Mouse (Mus musculus) kidney, embryonic 15.5 days (tissue): ENCODE data around the gene Wrap73. TPM values are rescaled to one million over a fixed set of nuclear protein-coding genes. Genes with fewer than 3 reads are reported as not detected.

Source experiments
- ATAC-seq: fragments of 200-750 bp; cut with Nextera tagmentation; replicated peaks from 2 replicates; pipeline ENCODE4 v1.8.0; 2017; ENCODE audit warnings: moderate TSS enrichment; ENCODE audit not compliant: low FRiP score
- H3K27ac ChIP-seq: fragments of 300-500 bp; sonication (generic); 2 replicates; pipeline ENCODE4 v1.5.1; 2015; ENCODE audit warnings: mild to moderate bottlenecking, inconsistent platforms
- H3K27me3 ChIP-seq: fragments of 300-500 bp; sonication (generic); 2 replicates; pipeline ENCODE4 v1.6.1; 2015; ENCODE audit warnings: inconsistent platforms
- H3K36me3 ChIP-seq: fragments of 300-500 bp; sonication (generic); 2 replicates; pipeline ENCODE4 v1.6.1; 2015; ENCODE audit warnings: inconsistent platforms
- H3K4me1 ChIP-seq: fragments of 300-500 bp; sonication (generic); 2 replicates; pipeline ENCODE4 v1.6.1; 2015; ENCODE audit warnings: inconsistent platforms
- H3K4me2 ChIP-seq: fragments of 300-500 bp; sonication (generic); 2 replicates; pipeline ENCODE4 v1.6.1; 2015; ENCODE audit warnings: moderate library complexity, mild to moderate bottlenecking, inconsistent platforms
- H3K4me3 ChIP-seq: fragments of 300-500 bp; sonication (generic); replicated peaks from 2 replicates; pipeline ENCODE4 v1.5.1; 2015; ENCODE audit warnings: mild to moderate bottlenecking, inconsistent platforms
- H3K9ac ChIP-seq: fragments of 300-500 bp; sonication (generic); 2 replicates; pipeline ENCODE4 v1.6.1; 2015; ENCODE audit warnings: mild to moderate bottlenecking, inconsistent platforms
- H3K9me3 ChIP-seq: fragments of 300-500 bp; sonication (generic); replicated peaks from 2 replicates; pipeline ENCODE4 v1.6.1; 2016; ENCODE audit warnings: inconsistent platforms
- WGBS: fragments of 180-500 bp; shearing (Covaris S2); methylation state at CpG from one replicate; pipeline ENCODE4 v1.1.7; 2015; ENCODE audit warnings: mixed read lengths; 5-methylcytosine and 5-hydroxymethylcytosine counted together
- polyA plus RNA-seq: library from polyadenylated mRNA; unstranded; fragments of >200 nt; fragmentation: Nextera tagmentation; extraction: Ambion mirVana; gene quantifications from 2 replicates; pipeline ENCODE4 v1.2.1, GENCODE M21; 2015

Gene Wrap73
- polyA plus RNA-seq, result 39.7 and 42.1 TPM in 2 replicates

DNA sequence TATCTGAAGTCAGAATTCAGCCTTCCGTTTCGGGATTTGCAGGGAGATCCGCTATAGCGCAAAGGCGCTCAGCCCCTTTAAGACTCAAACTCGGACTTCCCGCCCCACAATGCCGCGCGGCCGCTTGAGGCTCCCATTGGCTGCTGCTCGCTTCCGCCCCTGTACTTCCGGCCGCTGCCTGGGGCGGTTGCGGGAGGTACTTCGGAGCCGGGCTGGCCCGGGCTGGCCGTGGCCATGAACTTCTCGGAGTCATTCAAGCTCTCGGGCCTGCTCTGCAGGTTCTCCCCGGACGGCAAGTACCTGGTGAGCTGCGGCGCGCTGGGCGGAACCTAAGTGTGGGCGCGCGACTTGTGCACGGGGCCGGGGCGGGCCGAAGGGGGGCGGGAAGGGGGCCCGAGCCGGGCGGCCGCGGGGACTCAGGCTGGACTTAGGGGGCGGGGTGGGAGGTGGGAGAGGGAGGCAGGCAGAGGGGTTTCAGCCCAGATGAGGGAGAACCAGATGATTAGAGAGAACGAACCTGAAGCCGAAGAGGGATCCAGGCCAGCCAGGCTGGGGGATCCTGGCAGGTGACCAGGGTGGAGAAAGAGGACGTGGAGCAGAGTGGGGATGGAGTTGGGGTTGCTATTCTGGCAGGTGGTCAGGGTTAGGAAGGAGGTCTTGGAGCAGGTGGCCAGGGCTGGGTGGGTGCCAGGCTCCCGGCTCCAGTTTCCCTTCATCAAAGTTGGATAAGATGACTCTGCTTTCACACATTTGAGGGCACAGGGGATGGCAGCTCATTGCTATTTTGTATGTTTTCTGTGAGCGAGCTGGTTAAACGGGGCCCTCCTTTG, at the start of gene Wrap73:
Gene Wrap73, plus strand, starts transcription at position 162 of the 830 bp plus-strand sequence.
- peak within 1 kb of the TSS; percentile 74 for H3K4me3 ChIP-seq
- H3K27me3 ChIP-seq, result peaks cover 45% of the 10 kb centered on the region
- peak within 1 kb of the TSS; percentile 91 for H3K27ac ChIP-seq
- H3K36me3 ChIP-seq, result peaks cover 12% of the 10 kb centered on the region
- peak within 1 kb of the TSS; percentile 92 for H3K4me2 ChIP-seq
- WGBS, result under 1% methylated on average over 49 of the region's 49 CpGs
- H3K4me1 ChIP-seq, result peaks cover 42% of the 10 kb centered on the region
- peak within 1 kb of the TSS; percentile 80 for H3K9ac ChIP-seq
- no peaks in the 10 kb centered on the region for H3K9me3 ChIP-seq
- ATAC-seq, result peak; percentile 90

DNA sequence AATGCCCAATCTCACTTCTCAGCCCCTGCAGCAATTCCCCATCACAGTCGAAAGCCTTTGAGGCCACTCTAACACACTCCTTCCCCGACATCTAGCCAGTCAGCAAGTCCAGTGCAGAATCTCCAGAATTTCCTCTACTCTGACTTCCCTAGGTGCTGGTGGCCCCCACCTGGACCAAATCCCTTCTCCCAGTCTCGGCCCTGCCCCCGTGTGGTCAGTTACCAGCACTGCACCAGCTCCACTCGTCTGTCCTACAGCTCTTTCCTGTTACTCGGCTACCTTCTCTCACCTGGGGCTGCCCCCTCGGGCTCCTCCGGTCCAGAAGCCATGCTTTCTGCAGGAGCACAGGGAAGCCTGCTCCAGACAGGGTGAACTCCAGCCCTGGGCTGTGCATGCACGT, 49.0 kb upstream of the Wrap73 start:
- no peaks in the 10 kb centered on the region for H3K36me3 ChIP-seq
- H3K9ac ChIP-seq, result no peak overlapping the region
- H3K4me2 ChIP-seq, result no peak overlapping the region
- no peaks in the 10 kb centered on the region for H3K4me1 ChIP-seq
- 22% methylated on average over 9 of the region's 9 CpGs for WGBS
- ATAC-seq, result no peak
- H3K9me3 ChIP-seq, result no peaks in the 10 kb centered on the region
- no peak overlapping the region for H3K4me3 ChIP-seq
- peaks cover 30% of the 10 kb centered on the region for H3K27me3 ChIP-seq
- H3K27ac ChIP-seq, result no peak overlapping the region

DNA sequence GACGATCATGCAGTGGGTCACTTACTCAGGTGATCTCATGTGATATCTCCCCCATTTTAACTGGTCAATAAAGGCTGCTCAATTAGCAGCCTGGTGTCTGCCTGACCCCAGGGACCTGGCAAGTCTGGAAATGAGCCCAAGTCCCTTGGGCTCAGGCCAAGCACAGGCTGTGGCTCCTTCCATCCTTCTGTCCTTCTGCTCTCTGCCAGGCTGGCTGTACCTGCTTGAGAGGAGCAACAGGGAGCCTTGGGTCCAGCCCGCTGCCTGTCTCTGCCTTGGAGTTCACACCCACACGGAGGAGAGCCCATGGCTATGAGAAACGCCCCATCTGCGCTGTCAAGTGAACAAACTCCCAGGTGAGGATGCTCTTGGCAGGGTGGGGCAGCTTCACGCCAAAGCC, 46.1 kb upstream of the Wrap73 start:
- Histone ChIP-seq H3K9ac (no peak overlapping the region), H3K36me3 (no peaks in the 10 kb centered on the region), H3K4me2 (no peak overlapping the region), H3K27me3 (peaks cover 44% of the 10 kb centered on the region), H3K4me3 (no peak overlapping the region), H3K9me3 (no peaks in the 10 kb centered on the region), H3K4me1 (no peaks in the 10 kb centered on the region), H3K27ac (no peak overlapping the region)
- no peak for ATAC-seq
- WGBS, result 15% methylated on average over 6 of the region's 6 CpGs

DNA sequence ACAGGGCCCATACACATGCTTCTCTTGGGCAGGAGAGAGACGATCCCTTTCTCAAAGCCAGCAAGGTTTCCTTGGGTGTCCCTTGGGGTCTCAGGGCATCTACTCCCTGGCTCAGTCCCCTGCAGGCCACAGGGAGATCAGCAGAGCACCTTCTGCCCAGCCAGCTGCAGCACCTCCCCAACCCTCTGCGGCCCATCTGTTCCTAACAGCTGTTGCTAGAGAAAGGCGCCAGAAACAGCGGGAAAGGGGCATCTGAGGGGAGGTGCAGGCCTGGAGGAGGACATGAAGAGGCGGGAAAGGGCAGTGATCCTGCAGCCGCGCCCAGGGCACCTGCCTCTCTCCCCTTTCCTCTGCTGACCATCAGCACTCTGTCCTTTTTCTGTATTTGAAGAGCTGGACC, 42.8 kb upstream of the Wrap73 start:
- Histone ChIP-seq H3K9me3 (no peaks in the 10 kb centered on the region), H3K27ac (no peak overlapping the region), H3K36me3 (no peaks in the 10 kb centered on the region), H3K4me2 (no peak overlapping the region), H3K9ac (no peak overlapping the region), H3K27me3 (peaks cover 67% of the 10 kb centered on the region), H3K4me1 (no peaks in the 10 kb centered on the region), H3K4me3 (no peak overlapping the region)
- no peak for ATAC-seq
- 39% methylated on average over 7 of the region's 7 CpGs for WGBS

DNA sequence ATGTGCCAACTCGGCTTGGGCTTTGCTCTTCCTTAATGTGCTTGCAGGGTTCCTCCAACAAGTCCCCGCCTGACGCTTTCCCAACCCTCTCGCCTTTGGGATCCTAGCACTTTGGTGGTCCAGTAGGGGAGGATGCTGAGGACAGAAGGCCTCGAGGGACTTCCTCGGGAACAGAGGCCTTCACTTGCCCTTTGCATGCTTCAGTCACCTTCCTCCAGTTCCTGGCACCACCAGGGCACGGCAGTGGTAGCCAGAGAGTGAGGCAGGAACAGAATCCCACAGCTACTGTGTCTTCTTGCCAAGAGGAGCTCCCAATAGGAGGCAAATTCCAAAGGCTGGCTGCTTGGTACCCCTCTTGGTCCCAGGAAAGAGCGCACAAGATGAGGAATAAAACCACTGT, 38.8 kb upstream of the Wrap73 start:
- Histone ChIP-seq H3K4me1 (peaks cover 9% of the 10 kb centered on the region), H3K4me2 (no peak overlapping the region), H3K27me3 (peaks cover 77% of the 10 kb centered on the region), H3K9ac (no peak overlapping the region), H3K36me3 (no peaks in the 10 kb centered on the region), H3K27ac (no peak overlapping the region), H3K4me3 (no peak overlapping the region), H3K9me3 (no peaks in the 10 kb centered on the region)
- no peak for ATAC-seq
- WGBS, result 72% methylated on average over 8 of the region's 8 CpGs

DNA sequence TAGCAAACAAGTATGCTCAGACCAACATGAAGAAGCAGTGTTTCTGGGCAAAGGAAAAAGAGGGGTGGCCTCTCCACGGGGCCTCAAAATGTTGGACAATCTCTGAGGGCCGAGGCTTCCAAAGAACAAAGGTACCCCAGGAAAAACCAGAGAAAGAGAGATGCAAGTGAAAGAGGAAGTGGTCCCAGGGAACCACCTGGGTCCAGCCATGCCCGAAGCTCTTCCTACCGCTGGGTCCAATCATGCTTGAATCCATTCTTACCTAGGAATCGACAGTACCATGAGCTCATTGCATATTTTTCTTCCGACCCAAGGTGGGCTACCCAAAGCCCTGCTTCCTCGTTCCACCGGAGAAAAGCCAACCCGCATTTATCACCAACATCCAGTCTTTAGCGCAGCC, 38.3 kb upstream of the Wrap73 start:
- no peaks in the 10 kb centered on the region for H3K36me3 ChIP-seq
- 83% methylated on average over 10 of the region's 10 CpGs for WGBS
- H3K4me1 ChIP-seq, result peaks cover 9% of the 10 kb centered on the region
- no peak overlapping the region for H3K9ac ChIP-seq
- no peak overlapping the region for H3K4me3 ChIP-seq
- no peaks in the 10 kb centered on the region for H3K9me3 ChIP-seq
- ATAC-seq, result no peak
- H3K4me2 ChIP-seq, result no peak overlapping the region
- H3K27me3 ChIP-seq, result peaks cover 77% of the 10 kb centered on the region
- H3K27ac ChIP-seq, result no peak overlapping the region

DNA sequence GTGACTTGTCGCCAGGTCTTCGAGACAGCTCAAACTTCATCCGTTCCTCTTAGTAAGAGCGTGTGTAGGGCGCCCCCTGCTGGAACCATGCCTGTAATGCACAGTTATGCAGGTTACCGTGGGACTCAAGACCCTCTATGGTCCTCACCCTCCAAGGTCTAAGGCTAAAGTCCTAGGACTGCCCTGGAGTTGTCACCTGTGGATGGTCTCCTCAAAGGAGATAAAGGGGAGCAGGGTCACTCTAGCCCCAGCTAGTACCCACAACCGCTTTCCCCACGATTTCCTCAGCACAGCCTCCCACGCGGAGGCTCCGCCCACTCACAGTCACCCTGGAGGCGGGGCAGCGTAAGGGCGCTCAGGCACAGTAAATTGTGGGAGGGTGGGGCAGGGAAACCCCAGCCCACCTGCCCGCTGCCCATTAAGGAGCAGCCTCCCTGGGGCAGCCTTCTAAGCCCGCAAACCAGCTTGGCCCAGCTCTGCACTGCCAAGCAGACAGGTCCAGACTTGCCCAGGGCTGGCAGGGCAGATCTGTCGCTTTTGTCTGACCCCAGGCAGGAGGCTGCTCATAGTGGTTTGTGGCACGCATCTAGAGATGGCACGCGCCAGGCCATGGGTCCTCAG, 36.7 kb upstream of the Wrap73 start:
- no peaks in the 10 kb centered on the region for H3K9me3 ChIP-seq
- peaks cover 66% of the 10 kb centered on the region for H3K27me3 ChIP-seq
- no peak overlapping the region for H3K9ac ChIP-seq
- peak; percentile 69 for ATAC-seq
- H3K4me3 ChIP-seq, result peak overlapping the region; percentile 27
- H3K4me2 ChIP-seq, result peak overlapping the region; percentile 54
- peaks cover 9% of the 10 kb centered on the region for H3K4me1 ChIP-seq
- H3K27ac ChIP-seq, result no peak overlapping the region
- WGBS, result 26% methylated on average over 20 of the region's 20 CpGs
- H3K36me3 ChIP-seq, result no peaks in the 10 kb centered on the region

DNA sequence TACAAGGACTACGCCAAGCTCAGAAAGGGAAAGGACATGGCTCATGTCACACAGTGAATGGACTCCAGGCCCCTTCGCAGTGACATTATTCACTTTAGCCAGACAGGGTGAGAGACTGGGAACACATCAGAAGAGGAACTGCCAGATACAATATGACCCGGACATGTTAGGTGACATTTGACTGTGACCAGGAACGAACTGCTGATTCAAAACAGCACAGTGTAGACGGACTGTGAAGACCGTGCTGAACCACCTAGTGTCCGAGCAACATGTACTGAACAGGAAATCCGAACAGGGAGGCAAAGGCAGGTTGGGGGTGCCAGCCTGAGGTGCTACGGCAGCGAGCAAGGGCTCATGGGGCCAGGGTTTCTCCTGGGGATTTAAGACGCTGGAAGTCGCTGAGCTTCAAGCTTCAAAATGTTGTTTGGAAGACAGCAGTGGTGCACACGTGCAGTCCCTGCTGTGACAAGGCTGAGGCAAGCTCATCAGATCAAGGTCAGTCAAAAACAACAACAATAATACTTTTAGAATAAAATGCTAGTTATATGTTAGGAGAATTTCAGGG, 35.6 kb upstream of the Wrap73 start:
- Histone ChIP-seq H3K4me2 (no peak overlapping the region), H3K27ac (no peak overlapping the region), H3K9me3 (no peaks in the 10 kb centered on the region), H3K36me3 (no peaks in the 10 kb centered on the region), H3K4me3 (no peak overlapping the region), H3K4me1 (peaks cover 9% of the 10 kb centered on the region), H3K9ac (no peak overlapping the region), H3K27me3 (peaks cover 61% of the 10 kb centered on the region)
- 82% methylated on average over 13 of the region's 13 CpGs for WGBS
- no peak for ATAC-seq

DNA sequence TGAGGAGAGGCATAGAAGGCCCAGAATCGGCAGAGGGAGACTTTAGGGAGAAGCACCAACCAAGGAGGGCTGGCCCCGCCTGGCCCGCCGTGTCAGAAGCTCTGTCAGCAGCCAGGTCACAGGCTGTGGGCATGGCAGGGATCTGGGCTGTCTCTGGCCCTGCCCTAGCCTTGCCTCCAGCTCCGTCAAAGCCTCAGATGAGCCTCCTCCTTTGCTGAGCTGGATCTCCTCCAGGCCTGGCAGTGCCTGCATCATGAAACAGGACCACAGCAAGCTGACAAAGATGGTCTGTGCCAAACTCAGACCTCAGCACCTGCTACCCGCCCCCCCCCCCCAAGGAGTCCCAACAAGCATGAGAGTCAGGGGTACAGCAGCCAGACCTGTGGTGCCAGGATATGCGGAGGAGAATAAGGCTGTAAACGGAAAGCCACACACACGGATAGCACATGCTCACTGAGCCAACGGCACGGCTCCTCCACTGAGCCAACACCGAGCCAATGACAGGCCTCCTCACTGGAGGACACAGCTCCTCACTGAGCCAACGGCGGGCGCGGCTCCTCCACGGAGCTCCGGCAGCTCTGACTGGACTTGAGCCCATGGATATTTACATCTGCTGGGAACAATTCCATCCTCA, 32.8 kb upstream of the Wrap73 start:
- no peak overlapping the region for H3K4me2 ChIP-seq
- H3K36me3 ChIP-seq, result no peaks in the 10 kb centered on the region
- H3K4me3 ChIP-seq, result no peak overlapping the region
- WGBS, result 45% methylated on average over 18 of the region's 18 CpGs
- H3K27me3 ChIP-seq, result peaks cover 39% of the 10 kb centered on the region
- H3K27ac ChIP-seq, result no peak overlapping the region
- H3K9ac ChIP-seq, result no peak overlapping the region
- H3K4me1 ChIP-seq, result peaks cover 9% of the 10 kb centered on the region
- no peaks in the 10 kb centered on the region for H3K9me3 ChIP-seq
- ATAC-seq, result no peak

DNA sequence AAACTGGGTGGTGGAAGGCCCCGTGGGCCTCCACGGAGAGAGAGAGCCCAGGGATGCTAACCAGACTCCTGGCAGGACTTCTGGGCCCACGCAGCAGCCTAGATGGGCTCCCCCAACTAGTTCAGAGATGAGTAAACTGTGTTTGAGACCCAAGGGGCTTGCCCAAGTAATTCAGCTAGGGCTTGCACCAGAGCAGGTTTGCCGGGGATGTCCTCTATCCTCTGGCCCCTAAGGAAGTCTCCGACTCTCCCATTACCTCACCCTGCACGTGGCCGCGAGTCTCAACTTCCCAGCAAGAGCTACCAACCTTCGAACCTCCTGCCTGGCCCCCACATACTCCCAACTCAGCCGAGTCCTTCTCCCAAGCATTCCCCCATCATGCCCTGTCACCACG, 32.3 kb upstream of the Wrap73 start:
- H3K27me3 ChIP-seq, result peaks cover 34% of the 10 kb centered on the region
- WGBS, result 80% methylated on average over 11 of the region's 11 CpGs
- no peak overlapping the region for H3K4me3 ChIP-seq
- no peak overlapping the region for H3K4me2 ChIP-seq
- ATAC-seq, result no peak
- peaks cover 9% of the 10 kb centered on the region for H3K4me1 ChIP-seq
- H3K9me3 ChIP-seq, result no peaks in the 10 kb centered on the region
- H3K27ac ChIP-seq, result no peak overlapping the region
- H3K9ac ChIP-seq, result no peak overlapping the region
- no peaks in the 10 kb centered on the region for H3K36me3 ChIP-seq

DNA sequence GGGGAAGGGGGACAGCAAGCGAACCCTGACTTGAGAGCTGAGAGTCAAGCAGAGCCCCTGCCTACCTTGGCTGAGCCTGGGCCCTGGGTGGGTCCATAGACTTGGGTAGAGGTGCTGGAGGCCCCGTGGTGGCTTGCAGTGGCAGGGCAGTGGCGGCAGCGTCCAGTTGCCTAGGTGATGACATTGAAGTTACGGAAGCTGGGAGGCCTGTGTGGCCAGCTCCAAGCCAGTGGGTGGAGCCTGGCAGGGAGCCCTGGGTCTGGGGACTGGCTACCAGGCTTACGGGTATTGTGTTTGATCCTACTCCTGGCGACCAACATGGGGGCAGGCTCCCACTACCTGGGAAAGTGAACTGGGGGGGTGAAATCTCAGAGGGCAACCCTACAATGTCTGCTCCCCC, 25.8 kb upstream of the Wrap73 start:
- H3K27me3 ChIP-seq, result peaks cover 3% of the 10 kb centered on the region; the same call in 1 of the 2 replicates
- no peaks in the 10 kb centered on the region for H3K9me3 ChIP-seq
- H3K27ac ChIP-seq, result no peak overlapping the region
- no peaks in the 10 kb centered on the region for H3K36me3 ChIP-seq
- ATAC-seq, result no peak; the same call in 1 of the 2 replicates
- WGBS, result 47% methylated on average over 7 of the region's 7 CpGs
- no peaks in the 10 kb centered on the region for H3K4me1 ChIP-seq
- no peak overlapping the region for H3K4me3 ChIP-seq
- H3K4me2 ChIP-seq, result no peak overlapping the region
- H3K9ac ChIP-seq, result no peak overlapping the region

DNA sequence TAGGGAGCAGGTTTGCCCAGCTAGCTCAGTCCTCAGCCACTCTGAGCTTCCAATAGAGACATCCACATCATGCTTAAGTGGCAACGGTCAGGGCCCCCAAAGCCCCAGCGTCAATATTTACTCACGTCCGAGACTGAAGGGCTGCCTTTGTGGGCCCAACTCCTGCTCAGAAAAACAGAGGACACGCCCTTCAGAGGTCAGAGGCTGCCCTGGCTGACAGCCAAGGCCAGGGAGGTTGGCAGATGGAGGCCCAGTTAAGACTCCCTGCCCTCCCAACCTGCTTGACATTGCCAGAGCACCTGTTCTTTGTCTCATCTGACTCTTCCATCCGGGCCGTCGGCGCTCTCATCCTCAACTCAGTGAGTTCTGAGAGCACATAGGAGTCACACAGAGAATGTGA, 23.4 kb upstream of the Wrap73 start:
- no peak for ATAC-seq
- 67% methylated on average over 9 of the region's 9 CpGs for WGBS
- Histone ChIP-seq H3K4me3 (no peak overlapping the region), H3K27ac (no peak overlapping the region), H3K27me3 (peaks cover 20% of the 10 kb centered on the region; the same call in 1 of the 2 replicates), H3K4me2 (no peak overlapping the region), H3K9me3 (no peaks in the 10 kb centered on the region), H3K9ac (no peak overlapping the region), H3K36me3 (no peaks in the 10 kb centered on the region), H3K4me1 (no peaks in the 10 kb centered on the region)
